10 mouse cellular contexts compared by ENCODE assay signal in genomic region chr11:98784139-98784538, GRCm38 (mm10). TPM values are rescaled to one million over a fixed set of nuclear protein-coding genes. Genes with fewer than 3 reads are reported as not detected.
DNase-seq lines count a peak whose midpoint lies in the region; ATAC-seq and TF ChIP-seq lines count a peak whose summit lies in the region.
"Had no signal": no experiment of that assay in that cellular context is flagged by ENCODE, and none has a peak within 500 bp of the region (broad histone marks: within the 10 kb centered on the region; RNA-seq: fewer than 3 reads in every experiment).

No protein-coding gene starts in this region.

- H3K9me3 ChIP-seq in lung, postnatal 0 days (ENCODE audit: low read length), result no peaks in the 10 kb centered on the region
- H3K9me3 ChIP-seq in heart, embryonic 16.5 days (replicated peaks; ENCODE audit: control insufficient read depth, low read length), result no peaks in the 10 kb centered on the region

- TF ChIP-seq CTCF in lung, postnatal 0 days (IDR thresholded peaks at IDR 0.05), result no peak

- H3K79me2 ChIP-seq in myocyte (ENCODE audit: control insufficient read depth, insufficient read depth), result no peaks in the 10 kb centered on the region

- no peaks in the 10 kb centered on the region for H3K27me3 ChIP-seq in lung, postnatal 0 days (replicated peaks; ENCODE audit: insufficient read depth, low read length)
- no peaks in the 10 kb centered on the region for H3K27me3 ChIP-seq in heart, embryonic 16.5 days (ENCODE audit: control insufficient read depth, insufficient read depth, low read length)
- H3K27me3 ChIP-seq in myocyte (ENCODE audit: control insufficient read depth, insufficient read depth, insufficient read length), result no peaks in the 10 kb centered on the region

- WGBS in lung, postnatal 0 days, result 67% methylated on average over 4 of the region's 4 CpGs
- WGBS in heart, embryonic 16.5 days, result 67% methylated on average over 4 of the region's 4 CpGs

- no peak overlapping the region for H3K4me3 ChIP-seq in lung, postnatal 0 days (ENCODE audit: low read depth, low read length)
- no peak overlapping the region for H3K4me3 ChIP-seq in heart, embryonic 16.5 days (ENCODE audit: low read length)
- peak overlapping the region; percentile 22 for H3K4me3 ChIP-seq in myocyte

- H3K4me1 ChIP-seq in lung, postnatal 0 days (ENCODE audit: insufficient read depth, low read depth, low read length), result peaks cover 45% of the 10 kb centered on the region
- H3K4me1 ChIP-seq in heart, embryonic 16.5 days (ENCODE audit: control insufficient read depth, insufficient read depth, low read length), result peaks cover 67% of the 10 kb centered on the region

- H3ac ChIP-seq in myocyte (ENCODE audit: control insufficient read depth, insufficient read length), result no peak overlapping the region

- peak overlapping the region; percentile 95 for H3K27ac ChIP-seq in lung, postnatal 0 days (ENCODE audit: low read length)
- H3K27ac ChIP-seq in heart, embryonic 16.5 days (ENCODE audit: low read length), result peak overlapping the region; percentile 99
- H3K27ac ChIP-seq: liver, embryonic 14.5 days had no signal

- no peaks in the 10 kb centered on the region for H3K36me3 ChIP-seq in lung, postnatal 0 days (ENCODE audit: insufficient read depth, low read length)
- no peaks in the 10 kb centered on the region for H3K36me3 ChIP-seq in heart, embryonic 16.5 days (ENCODE audit: control insufficient read depth, insufficient read depth)
- H3K36me3 ChIP-seq in myocyte (ENCODE audit: control insufficient read depth, insufficient read depth), result no peaks in the 10 kb centered on the region

- no peak overlapping the region for H3K4me2 ChIP-seq in lung, postnatal 0 days (replicated peaks; ENCODE audit: low read depth, low read length)
- H3K4me2 ChIP-seq in heart, embryonic 16.5 days (ENCODE audit: low read depth, low read length), result no peak overlapping the region
- peak overlapping the region; percentile 83 for H3K4me2 ChIP-seq in myocyte (ENCODE audit: low read depth)

- H3K9ac ChIP-seq in lung, postnatal 0 days (replicated peaks; ENCODE audit: low read depth), result no peak overlapping the region
- H3K9ac ChIP-seq in heart, embryonic 16.5 days (ENCODE audit: low read length), result peak overlapping the region; percentile 41
- H3K9ac ChIP-seq: liver, embryonic 14.5 days had no signal

- DNase-seq in heart, adult 11 months, result peak; percentile 91
- DNase-seq in heart, adult 8-10 months (ENCODE audit: low spot score), result no peak
- DNase-seq in lung, postnatal 0 days (ENCODE audit: low spot score), result no peak
- no peak for DNase-seq in lung, postnatal 10 days
- no peak for DNase-seq in layer of hippocampus, postnatal 36 days
- no peak for DNase-seq in embryo, embryonic 10.5 days (ENCODE audit: low spot score)
- DNase-seq: cerebellum, adult 11-12 months had no signal

- TF ChIP-seq POLR2A in myocyte (IDR thresholded peaks at IDR 0.05; ENCODE audit: insufficient read length, low read depth), result no peak

- no peak for TF ChIP-seq EP300 in lung, postnatal 0 days (IDR thresholded peaks at IDR 0.05)

- ATAC-seq in lung, postnatal 0 days, result no peak
- ATAC-seq in heart, embryonic 16.5 days (replicated peaks; ENCODE audit: extremely low read depth, insufficient read depth, low FRiP score), result no peak

TF ChIP-seq in myocyte, 11 proteins besides CTCF, POLR2A, EP300 and RAD21:
- TF ChIP-seq MYOD1 (IDR thresholded peaks at IDR 0.05; ENCODE audit: control insufficient read depth in 1 of 3, insufficient read length in 2 of 3, low read depth in 2 of 3), result no peak
- no peak for TF ChIP-seq TCF3 (IDR thresholded peaks at IDR 0.05; ENCODE audit: insufficient read length, low read depth)
- no peak for TF ChIP-seq MAX (IDR thresholded peaks at IDR 0.05; ENCODE audit: low read depth)
- no peak for TF ChIP-seq POLR2AphosphoS2 (IDR thresholded peaks at IDR 0.05; ENCODE audit: insufficient read length, low read depth)
- no peak for TF ChIP-seq USF1 (IDR thresholded peaks at IDR 0.05; ENCODE audit: low read depth)
- TF ChIP-seq CEBPB (IDR thresholded peaks at IDR 0.05; ENCODE audit: insufficient read depth, poor library complexity, severe bottlenecking), result no peak
- no peak for TF ChIP-seq REST (IDR thresholded peaks at IDR 0.05; ENCODE audit: insufficient read depth, insufficient read length)
- no peak for TF ChIP-seq TCF12 (IDR thresholded peaks at IDR 0.05; ENCODE audit: insufficient read depth, poor library complexity, severe bottlenecking)
- no peak for TF ChIP-seq E2F4 (IDR thresholded peaks at IDR 0.05; ENCODE audit: insufficient read depth)
- TF ChIP-seq SRF (IDR thresholded peaks at IDR 0.05; ENCODE audit: control insufficient read depth, insufficient read length, low read depth), result no peak
- no peak for TF ChIP-seq MYOG (IDR thresholded peaks at IDR 0.05; ENCODE audit: control insufficient read depth in 1 of 3, insufficient read depth in 1 of 3, insufficient read length in 2 of 3, low read depth in 2 of 3)

RNA-seq across cellular contexts. Expression of gene Nr1d1, which starts 9.0 kb away (rescaled TPM):
- total RNA-seq in heart, adult 8-10 months (2022), result 100 to 1,000 TPM in 2 of 4 experiments, 10 to 100 TPM in 2; 81.4 to 121 (median 101) TPM
- 6.9 and 8.9 TPM in 2 replicates for polyA plus RNA-seq in lung, postnatal 0 days (2015; fragmentation: Nextera tagmentation; extraction: Ambion mirVana)
- 7.0 and 8.2 TPM in 2 replicates for polyA plus RNA-seq in heart, embryonic 16.5 days (2015; fragmentation: Nextera tagmentation; extraction: Ambion mirVana)
- 49.1 TPM for polyA plus RNA-seq in myocyte (2012; fragmentation: generic; extraction: Trizol)
- 10 to 100 TPM; 59.1 to 78.4 TPM for total RNA-seq in layer of hippocampus, postnatal 36 days (2021)

RNA-seq across cellular contexts. Expression of gene Msl1, which starts 11.2 kb away (rescaled TPM):
- 10 to 100 TPM; 72.1 to 84.3 (median 78.7) TPM for total RNA-seq in heart, adult 8-10 months (2022)
- polyA plus RNA-seq in lung, postnatal 0 days (2015; fragmentation: Nextera tagmentation; extraction: Ambion mirVana), result 16.3 and 21.3 TPM in 2 replicates
- polyA plus RNA-seq in heart, embryonic 16.5 days (2015; fragmentation: Nextera tagmentation; extraction: Ambion mirVana), result 15.2 and 15.5 TPM in 2 replicates
- polyA plus RNA-seq in myocyte (2012; fragmentation: generic; extraction: Trizol), result 35.6 TPM
- total RNA-seq in layer of hippocampus, postnatal 36 days (2021), result 100 to 1,000 TPM; 185 to 187 TPM

RNA-seq across cellular contexts. Expression of gene Casc3, which starts 20.6 kb away (rescaled TPM):
- 10 to 100 TPM; 16.0 to 20.9 (median 17.8) TPM for total RNA-seq in heart, adult 8-10 months (2022)
- 22.7 and 22.9 TPM in 2 replicates for polyA plus RNA-seq in lung, postnatal 0 days (2015; fragmentation: Nextera tagmentation; extraction: Ambion mirVana)
- 23.4 and 24.0 TPM in 2 replicates for polyA plus RNA-seq in heart, embryonic 16.5 days (2015; fragmentation: Nextera tagmentation; extraction: Ambion mirVana)
- polyA plus RNA-seq in myocyte (2012; fragmentation: generic; extraction: Trizol), result 22.1 TPM
- 10 to 100 TPM; 52.2 to 61.2 TPM for total RNA-seq in layer of hippocampus, postnatal 36 days (2021)

RNA-seq across cellular contexts. Expression of gene Thra, which starts 43.7 kb away (rescaled TPM):
- 10 to 100 TPM; 92.5 to 98.4 (median 95.1) TPM for total RNA-seq in heart, adult 8-10 months (2022)
- polyA plus RNA-seq in lung, postnatal 0 days (2015; fragmentation: Nextera tagmentation; extraction: Ambion mirVana), result 38.1 and 40.5 TPM in 2 replicates
- polyA plus RNA-seq in heart, embryonic 16.5 days (2015; fragmentation: Nextera tagmentation; extraction: Ambion mirVana), result 37.5 and 40.2 TPM in 2 replicates
- polyA plus RNA-seq in myocyte (2012; fragmentation: generic; extraction: Trizol), result 68.9 TPM
- 100 to 1,000 TPM; 956 to 985 TPM for total RNA-seq in layer of hippocampus, postnatal 36 days (2021)

RNA-seq across cellular contexts. Expression of gene Rapgefl1, which starts 52.4 kb away (rescaled TPM):
- total RNA-seq in heart, adult 8-10 months (2022), result 1 to 10 TPM in 1 of 4 experiments, under 1 TPM in 3; 0.38 to 1.1 (median 0.76) TPM
- 1.1 and 1.5 TPM in 2 replicates for polyA plus RNA-seq in lung, postnatal 0 days (2015; fragmentation: Nextera tagmentation; extraction: Ambion mirVana)
- polyA plus RNA-seq in heart, embryonic 16.5 days (2015; fragmentation: Nextera tagmentation; extraction: Ambion mirVana), result 1.0 and 1.1 TPM in 2 replicates
- polyA plus RNA-seq in myocyte (2012; fragmentation: generic; extraction: Trizol), result 3.5 TPM
- total RNA-seq in layer of hippocampus, postnatal 36 days (2021), result 100 to 1,000 TPM; 204 to 218 TPM
